Mouse (Mus musculus): ENCODE measurements around the gene Erc2.

Erc2 gene

DNA sequence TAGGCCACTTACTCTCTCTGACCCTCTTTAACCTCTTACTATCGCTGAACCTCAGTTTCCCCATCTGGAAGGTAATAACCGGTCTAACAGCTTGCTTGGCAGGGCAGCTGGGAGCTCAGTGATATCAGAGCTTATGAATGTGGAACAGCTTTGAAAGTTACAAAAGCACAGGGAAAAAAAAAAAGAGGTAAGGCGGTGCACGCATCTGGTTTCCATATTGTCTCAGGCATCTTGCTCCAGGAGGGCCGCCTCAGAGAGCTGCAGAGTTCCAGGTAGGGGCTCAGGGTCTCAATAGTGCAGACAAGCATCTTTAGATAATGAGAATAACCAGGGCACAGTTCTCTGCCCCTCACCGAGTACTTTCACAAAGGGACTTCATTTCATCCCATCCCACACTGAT, 816.9 kb downstream of the Erc2 start:
- DNase-seq (ENCODE audit: low read depth, low spot score), result no peak

DNA sequence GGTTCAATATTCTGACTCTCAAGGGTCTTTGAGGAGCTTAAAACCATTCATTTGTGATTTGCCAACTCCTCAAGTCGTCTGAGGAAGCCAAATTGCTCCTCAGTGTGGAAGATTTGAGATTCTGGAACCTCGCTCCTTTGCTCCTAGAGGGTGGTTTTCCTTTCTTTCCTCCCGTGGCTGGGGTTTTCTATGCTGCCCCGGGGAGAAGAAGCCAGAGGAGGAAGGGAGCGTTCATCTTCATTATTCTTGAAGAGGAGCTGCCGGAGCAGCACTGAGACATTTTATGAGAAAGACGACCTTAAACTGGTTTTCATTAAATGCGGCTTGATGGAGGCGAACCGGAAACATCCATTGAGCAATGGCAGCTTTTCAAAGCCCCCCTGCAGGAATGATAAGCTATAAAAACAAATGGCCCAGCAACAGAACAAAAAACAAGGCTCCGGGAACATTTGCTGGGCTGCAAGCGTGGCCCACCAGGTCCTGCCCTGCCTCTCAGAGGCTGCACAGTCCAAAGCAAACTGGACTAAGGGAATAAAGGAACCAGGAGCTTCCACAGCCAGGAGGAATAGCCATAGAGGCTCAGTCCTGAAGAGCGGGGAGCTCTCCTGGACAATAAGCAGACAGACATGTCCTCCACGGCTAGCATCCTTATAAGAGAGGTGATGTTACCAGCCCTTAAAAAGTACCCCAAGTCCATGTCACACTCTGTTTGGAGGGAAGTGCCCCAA, 819.2 kb downstream of the Erc2 start:
- DNase-seq (ENCODE audit: low read depth, low spot score), result no peak

DNA sequence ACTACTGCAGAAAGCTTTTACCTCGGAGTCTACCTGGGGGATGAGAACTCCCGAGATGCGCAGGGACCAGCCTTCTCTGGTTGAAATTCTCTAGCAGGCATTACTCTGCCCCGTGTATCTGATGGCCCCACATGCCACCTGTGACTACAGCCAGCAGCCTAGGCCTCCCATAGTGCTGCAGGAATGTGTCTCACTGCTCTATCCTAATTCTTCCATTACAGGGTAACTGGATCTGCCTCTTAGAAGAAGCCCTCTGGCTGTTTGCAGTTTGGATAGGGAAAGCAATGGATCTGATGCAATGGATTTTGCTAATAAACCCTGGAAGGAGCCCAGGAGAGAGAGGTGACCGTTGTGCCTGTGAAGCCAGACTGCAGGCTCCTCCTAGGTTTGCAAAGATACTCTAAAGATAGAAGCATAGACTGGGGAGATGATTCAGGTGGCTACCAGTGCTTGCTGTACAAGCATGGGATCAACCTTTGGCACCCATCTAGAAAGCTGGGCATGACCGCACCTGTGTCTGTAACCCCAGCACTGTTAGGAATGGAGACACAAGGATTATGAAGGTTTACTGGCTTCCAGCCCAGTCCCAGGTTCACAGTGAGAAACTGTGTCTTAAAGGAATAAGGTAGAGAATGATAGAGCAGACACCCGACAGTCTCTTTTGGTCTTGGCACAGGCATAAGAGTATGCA, 821.2 kb downstream of the Erc2 start:
- no peak for DNase-seq (ENCODE audit: low read depth, low spot score)

DNA sequence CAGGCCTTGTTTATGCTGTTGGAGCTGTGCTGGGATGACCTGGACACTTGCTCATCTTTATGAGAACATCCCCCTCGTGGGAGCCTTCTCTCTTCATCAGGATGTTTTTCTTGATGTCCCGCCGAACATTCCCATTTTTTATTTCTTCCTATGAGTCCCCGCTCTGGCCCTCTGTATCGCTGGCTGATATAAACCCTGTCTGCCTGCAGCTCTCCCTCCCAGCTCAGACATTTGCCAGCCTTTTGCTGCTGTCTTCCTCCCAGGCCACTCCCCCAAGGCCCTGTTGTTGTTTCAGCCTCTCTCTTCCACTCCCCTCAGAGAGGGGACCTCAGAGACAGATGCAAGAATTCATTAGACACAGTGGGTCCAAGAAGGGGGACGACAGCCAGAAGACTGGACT, 823.5 kb downstream of the Erc2 start:
- DNase-seq (ENCODE audit: low read depth, low spot score), result no peak

DNA sequence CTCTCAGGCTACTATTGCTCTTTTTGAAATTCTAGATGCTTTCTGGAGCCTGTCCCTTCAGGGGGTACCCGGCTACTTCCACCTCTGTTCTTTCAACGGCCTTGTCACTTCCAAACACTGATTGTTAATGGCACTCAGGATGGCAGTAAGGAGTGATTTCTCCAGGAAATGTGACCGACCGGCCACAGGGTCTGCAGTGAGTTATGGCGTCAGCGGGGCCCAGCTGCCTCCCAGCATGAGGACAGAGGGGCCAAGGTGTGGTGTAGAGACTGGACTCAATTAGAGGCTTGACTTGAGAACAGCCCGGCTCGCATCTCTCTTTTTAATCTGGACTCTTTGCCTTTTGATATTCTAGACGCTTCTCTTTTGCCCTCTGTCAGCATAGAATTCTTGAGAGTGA, 829.5 kb downstream of the Erc2 start:
- DNase-seq (ENCODE audit: low read depth, low spot score), result no peak

DNA sequence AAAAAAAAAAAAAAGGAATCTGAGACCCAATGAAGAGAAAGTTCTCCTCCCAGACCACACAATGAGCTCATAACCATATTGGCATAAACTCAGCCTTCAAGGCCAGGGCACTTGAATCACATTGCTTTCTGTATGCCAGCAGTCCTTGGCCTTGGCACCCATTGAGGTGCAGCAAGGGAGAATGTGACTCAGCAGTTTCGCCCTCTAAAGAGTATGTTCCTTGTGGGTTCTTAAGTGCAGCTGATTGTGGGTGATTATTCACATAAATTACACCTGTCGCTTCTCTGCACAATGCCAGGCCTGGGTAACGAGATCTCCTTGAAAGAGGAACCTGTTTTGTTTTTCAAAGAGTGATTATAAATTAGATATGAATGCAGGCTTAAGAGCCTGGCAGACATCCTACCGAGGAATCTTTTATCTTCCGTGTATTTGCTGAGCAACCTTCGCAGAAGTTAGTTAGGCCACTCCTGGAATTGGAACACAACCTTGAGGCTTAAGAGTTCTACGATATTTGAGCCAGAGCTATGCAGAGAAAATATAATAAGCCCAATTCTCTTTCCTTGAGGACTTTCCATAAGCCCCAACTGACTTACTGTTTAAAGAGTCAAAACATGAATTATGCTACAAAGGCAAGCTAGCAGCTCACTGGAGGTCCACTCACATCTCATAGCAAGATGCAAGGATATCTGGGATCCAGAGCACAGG, 834.3 kb downstream of the Erc2 start:
- DNase-seq (ENCODE audit: low read depth, low spot score), result no peak

DNA sequence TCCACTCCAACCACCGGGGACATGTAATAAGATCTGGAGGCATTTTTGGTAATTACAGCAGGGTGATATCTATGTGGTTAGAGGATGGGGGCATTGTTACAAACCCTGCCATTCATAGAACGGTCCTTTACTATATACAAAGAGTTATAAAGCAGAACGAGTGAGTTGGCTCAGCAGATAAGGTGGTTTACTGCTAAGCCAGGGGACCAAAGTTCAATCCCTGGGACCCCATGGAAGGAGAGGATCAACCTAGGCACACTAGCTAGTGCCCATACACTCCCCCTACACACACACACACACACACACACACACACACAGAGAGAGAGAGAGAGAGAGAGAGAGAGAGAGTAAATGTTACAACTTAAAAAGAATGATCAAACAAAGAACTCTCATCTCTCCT, 835.2 kb downstream of the Erc2 start:
- DNase-seq (ENCODE audit: low read depth, low spot score), result no peak

DNA sequence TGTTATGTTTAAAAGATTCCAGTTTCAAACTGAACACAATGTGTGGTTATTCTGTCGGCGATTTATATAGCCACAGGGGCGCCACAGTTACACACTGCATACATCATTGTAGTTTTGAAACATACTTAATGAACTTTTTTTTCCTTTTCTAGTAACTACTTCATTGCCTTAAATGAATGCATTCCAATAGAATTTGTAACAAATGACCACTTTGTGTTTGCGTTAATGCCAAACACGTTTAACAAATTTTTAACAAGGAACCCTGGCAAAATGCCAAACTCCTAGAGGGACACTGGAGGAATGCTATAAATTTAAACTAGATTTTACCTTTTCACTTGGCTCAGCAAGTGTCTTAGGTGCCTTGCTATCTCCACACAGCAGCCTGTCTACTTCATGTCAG, 845.7 kb downstream of the Erc2 start:
- no peak for DNase-seq (ENCODE audit: low read depth, low spot score)

DNA sequence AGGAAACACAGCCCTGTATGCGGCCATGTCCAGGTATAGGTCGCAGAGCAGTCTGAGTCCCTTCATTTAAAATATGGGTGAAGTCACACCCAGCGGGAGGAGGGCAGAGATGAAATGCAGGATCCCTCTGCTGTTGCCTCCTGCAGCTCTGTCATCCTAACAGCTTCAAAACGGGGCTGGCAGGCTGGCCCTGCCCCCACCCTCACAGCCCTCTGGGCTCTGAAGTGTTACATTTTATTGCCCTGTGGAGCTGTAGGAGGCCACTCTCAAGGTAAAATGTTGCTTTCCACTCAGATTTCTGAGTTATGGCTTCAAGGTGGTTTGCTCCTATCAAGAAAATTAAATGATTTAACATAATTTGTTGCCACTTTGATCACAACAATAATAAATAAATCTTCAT, 847.5 kb downstream of the Erc2 start:
- no peak for DNase-seq (ENCODE audit: low read depth, low spot score)

DNA sequence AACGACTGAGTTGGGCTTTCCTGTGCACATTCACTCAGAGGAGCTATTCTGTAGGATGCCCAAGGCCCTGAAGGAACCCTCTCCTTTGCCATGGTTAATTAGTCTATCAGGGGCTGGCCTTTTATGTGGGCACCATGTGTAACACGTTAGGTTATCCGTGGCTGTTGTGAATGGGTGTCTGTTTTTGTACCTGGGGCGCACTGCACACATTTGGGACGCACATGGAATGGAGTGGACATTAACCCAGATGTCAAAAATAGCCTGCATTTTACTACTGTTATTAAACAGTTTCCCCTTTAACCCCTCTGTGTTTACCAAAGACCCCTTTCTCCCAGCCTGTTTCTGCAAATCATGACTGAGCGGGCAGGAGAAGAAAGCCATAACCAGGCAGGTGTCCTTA, 848.0 kb downstream of the Erc2 start:
- no peak for DNase-seq (ENCODE audit: low read depth, low spot score)

DNA sequence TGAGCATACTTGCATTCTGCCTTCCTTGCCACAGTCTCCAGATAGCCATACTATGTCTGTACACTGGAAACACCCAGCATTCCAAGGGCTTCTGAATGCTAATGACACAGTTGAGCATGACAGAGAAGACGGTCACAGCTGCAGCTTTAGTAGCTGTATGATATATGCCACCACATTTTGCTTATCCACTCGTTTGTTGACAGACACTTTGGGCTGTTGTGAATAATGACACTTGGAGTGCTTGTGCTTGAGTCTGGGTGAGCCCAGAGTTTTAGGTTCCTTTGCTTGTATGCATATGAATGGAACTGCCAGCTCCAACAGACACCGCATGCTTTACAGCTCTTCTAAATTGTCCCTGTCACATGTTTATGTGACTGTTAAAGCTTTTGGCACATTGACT, 852.8 kb downstream of the Erc2 start:
- no peak for DNase-seq (ENCODE audit: low read depth, low spot score)

DNA sequence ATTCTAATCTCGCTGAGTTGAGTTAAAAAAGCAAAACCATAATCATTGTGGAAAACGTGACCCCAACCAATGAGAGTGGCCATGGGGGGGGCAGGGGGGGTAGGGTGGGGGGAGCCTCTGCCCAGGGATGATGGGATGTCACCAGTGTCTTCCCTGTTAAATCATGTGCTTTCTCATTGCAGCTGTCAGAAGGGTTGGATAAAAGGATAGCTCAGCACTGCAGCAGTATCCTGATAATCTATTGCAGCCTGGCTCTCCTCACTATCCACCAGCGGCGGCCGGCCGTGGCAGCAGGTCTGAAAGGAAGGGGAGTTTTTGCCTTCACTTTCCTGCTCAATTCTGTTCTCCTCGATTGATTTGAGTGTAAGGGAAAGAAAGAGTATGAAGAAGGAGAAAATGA, 853.2 kb downstream of the Erc2 start:
- no peak for DNase-seq (ENCODE audit: low read depth, low spot score)

DNA sequence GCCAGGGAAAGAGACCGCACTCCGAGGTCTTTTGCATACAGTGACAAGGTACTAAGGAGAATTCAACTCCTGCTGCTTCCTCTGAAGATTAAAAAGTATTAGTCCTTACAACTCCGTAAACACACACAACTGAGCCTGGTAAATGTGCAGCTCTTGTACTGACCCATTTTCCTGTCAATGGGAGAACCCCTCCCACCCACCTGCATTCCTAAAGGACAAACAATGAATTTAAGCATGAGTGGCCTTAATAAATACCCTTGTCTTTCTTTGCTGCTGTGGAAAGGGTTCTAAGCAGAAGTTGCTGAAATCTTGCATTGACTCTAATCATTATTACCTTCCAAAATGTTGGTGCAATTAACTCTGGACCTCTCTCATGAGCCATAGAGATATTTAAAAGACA, 854.5 kb downstream of the Erc2 start:
- no peak for DNase-seq (ENCODE audit: low read depth, low spot score)

DNA sequence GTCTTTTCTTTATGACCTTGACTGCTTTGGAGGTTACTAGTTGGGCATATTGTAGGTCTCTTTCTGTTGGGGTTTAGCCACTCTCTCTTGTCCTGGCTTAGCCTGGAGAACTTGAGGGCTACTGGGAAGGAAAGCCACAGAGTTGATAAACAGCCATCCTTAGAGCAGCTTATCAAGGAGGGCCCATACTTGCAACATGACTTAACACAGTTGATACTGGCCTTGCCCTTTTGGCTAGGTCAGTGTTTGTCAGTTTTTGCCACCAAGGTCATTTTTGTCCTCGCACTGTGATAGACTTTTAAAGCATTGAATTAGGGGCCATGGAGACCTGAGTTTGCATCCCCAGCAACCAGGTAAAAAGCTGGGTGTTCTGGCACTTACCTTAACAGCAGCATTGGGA, 858.6 kb downstream of the Erc2 start:
- no peak for DNase-seq (ENCODE audit: low read depth, low spot score)

DNA sequence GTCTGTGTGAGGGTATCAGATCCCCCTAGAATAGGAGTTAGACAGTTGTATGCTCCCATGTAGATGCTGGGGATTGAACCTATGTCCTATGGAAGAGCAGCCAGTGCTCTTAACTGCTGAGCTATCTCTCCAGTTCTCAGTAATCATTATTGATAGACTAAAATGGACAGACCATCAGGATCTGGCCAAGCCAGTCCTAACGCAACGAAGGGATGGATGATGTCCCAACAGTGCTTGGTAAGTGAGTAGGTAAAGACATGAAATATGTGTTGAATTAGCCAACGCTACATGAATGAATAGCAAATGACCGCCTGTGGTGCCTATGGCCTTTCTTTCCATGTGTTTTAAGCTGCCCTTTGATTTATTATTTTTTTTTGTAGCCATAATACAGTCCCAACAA, 871.6 kb downstream of the Erc2 start:
- no peak for DNase-seq (ENCODE audit: low read depth, low spot score)

DNA sequence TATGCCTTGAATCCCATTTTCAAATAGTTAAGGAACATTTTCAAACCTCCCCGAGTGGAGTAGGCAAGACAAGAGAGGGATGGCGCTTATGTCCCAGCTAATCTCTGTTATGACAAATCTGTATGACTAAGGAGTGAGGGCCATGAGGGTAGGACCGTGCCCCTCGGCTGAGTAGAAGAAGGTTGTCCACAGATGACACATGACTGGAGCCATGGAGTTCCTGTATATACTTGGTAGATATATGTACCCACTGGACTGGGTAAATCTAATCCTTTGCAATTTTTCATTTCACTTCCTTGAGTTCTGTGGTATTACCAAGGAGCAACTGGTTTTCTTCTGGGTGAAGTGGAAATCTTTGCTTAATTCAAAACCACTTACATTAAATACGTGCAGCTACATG, 872.0 kb downstream of the Erc2 start:
- no peak for DNase-seq (ENCODE audit: low read depth, low spot score)

DNA sequence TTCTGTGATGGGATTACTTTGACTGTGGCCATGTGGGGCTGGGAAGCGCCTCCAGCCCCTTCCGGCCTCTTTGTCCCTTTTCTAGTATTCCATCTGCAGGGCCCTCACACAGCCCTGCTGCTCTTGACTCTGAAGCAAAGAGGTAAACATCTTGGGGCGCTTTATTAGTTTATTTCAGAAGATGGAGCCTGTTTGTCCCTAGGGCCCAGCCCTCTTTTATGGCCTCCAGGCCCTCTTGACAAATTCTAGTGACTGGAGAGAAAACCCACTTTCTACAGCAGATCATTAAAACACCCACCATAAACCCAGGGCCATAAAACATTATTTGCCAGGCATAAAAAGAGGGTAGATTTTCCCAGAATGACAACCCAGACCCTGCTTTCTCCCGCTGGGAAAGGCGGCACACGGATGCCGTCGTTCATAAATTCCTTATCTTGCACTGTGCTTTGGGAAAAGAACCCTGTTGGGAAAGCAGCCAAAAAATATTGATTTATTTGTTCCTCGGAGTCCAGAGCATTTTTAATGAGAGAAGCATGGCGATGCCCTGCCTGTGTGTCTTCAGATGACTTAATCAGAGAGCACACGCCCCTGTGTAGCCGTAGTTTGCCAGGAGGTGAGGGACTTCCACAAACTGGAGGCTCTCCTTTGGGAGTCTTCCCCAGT, 879.1 kb downstream of the Erc2 start:
- no peak for DNase-seq (ENCODE audit: low read depth, low spot score)

DNA sequence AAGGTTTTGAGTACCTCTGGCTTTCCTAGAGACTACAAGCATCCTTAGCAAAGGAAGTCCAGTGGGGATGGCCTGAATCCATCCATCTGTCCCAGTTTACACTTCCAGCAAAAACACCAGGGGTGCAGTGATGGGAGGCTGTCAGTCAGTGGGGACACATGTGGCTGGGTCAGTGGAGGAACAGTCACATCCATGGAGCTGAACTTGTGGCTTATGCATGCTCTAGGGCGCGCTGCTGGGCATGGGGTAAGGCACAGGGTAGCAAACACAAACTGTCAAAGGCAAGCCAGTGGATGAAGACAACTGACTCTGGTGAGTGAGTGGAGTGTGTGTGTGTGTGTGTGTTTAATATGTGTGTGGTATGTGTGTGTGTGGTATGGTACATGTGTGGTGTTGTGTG, 881.0 kb downstream of the Erc2 start:
- no peak for DNase-seq (ENCODE audit: low read depth, low spot score)

DNA sequence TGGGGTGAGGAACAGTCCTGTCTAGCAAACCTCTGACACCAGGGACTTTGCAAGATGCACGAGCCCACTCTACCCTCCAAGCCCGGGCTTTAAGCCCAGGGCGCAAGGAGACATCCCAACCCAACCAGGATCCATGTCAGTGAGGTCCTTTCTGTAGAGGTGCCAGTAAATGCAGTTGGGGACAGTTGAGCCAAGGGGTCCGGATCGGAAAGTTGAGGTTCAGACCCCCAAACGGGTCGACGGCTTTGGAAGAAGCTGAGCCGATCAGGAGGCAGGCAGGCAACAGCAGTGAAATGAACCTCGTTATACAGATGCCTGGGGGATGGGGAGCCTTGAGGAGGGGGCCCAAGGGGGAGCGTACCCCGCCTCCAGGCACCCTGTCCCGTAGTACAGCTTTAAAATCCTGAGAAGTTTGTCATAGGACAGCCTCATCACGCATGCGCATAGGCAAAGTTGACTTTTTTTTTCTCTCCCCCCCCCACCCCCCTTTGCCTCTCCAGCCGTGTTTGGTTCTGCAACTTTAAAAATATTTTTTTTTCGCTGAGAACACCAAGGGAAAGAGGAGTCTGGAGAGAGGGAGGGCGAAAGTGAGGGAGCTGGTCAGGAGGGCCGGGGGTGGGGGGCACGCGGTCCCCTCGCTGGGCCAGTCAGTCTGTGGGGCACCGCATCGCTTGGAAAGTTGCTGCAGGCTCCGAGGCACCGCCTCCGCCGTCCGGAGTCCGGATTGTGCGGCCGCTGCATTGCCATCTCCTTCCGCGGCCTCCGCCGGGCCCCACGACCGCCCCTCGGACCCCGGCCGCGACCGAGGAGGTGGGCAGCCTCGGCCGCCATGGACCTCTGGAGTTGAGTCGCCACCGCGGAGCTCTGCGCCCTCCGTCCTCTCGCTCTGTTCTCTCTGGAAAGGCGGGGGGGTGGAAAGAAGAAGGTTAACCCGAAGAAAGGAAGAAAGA, 882.1 kb downstream of the Erc2 start, which contains the start of gene Wnt5a:
Wnt5a (plus strand) TSS at position 650 of the 950 bp plus-strand sequence.
- DNase-seq (ENCODE audit: low read depth, low spot score), result no peak

DNA sequence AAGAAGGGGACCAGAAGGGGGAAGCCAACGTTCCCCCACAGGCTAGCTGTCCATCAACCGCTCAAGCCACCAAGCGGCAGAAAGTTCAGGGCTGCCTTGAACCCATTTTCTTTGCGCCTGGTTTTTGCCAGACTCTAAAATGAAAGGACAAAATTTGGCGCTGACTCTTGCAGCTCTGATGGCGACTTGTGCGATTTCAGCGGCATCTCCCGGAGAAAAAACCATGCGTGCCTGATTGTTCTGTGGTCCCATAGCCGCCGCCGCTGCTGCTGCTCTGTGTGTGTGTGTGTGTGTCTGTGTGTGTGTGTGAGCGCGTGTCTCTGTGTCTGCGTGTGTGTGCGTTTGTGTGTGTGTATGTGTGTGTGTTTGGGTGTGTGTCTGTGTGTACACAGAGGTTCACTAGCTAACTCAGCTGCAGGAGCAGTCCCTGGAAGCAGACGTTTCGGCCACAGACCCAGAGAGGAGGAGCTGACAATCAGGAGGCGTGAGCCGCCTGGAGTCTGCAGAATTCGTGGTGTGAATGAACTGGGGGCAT, 882.9 kb downstream of the Erc2 start:
- no peak for DNase-seq (ENCODE audit: low read depth, low spot score)

All from c-Kit-negative CD71-positive TER-119-positive erythroid progenitor cells, embryonic 14.5 days (primary cell).